ENCODE assay signal across 8 mouse cellular contexts in genomic region chr14:20836905-20837376, GRCm38 (mm10). TPM values are rescaled to one million over a fixed set of nuclear protein-coding genes. Genes with fewer than 3 reads are reported as not detected.
A peak's percentile ranks its signal among the peaks of the same experiment; 100 is the strongest.
DNase-seq lines count a peak whose midpoint lies in the region; ATAC-seq and TF ChIP-seq lines count a peak whose summit lies in the region.

No protein-coding gene starts in this region.

- no peak for TF ChIP-seq CTCF in cerebellum, adult 2 months (IDR thresholded peaks at IDR 0.05; ENCODE audit: borderline replicate concordance, insufficient read depth, low read depth, low read length)
- no peak for TF ChIP-seq CTCF in thymus, adult 2 months (IDR thresholded peaks at IDR 0.05; ENCODE audit: borderline replicate concordance, control insufficient read depth, extremely low read depth, insufficient read depth, low read length, poor library complexity)
- no peak for TF ChIP-seq CTCF in midbrain, postnatal 0 days (IDR thresholded peaks at IDR 0.05)

- H3K36me3 ChIP-seq in thymus, adult 2 months (ENCODE audit: control insufficient read depth, insufficient read depth, low read length): no peaks in the 10 kb centered on the region
- no peaks in the 10 kb centered on the region for H3K36me3 ChIP-seq in kidney, embryonic 16.5 days (ENCODE audit: insufficient read depth, low read length)
- no peaks in the 10 kb centered on the region for H3K36me3 ChIP-seq in midbrain, postnatal 0 days (ENCODE audit: insufficient read depth, low read length)

- H3K27ac ChIP-seq in cerebellum, adult 2 months (ENCODE audit: insufficient read depth, low read length): no peak overlapping the region
- H3K27ac ChIP-seq in thymus, adult 2 months (ENCODE audit: control insufficient read depth, insufficient read depth, low read length): no peak overlapping the region
- peak overlapping the region; percentile 57; the same call in 1 of the 2 replicates for H3K27ac ChIP-seq in kidney, embryonic 16.5 days (ENCODE audit: low read length)
- H3K27ac ChIP-seq in midbrain, postnatal 0 days (ENCODE audit: low read depth, low read length): no peak overlapping the region

- H3K4me1 ChIP-seq in cerebellum, adult 2 months (ENCODE audit: control insufficient read depth, insufficient read depth, low read length): no peaks in the 10 kb centered on the region
- peaks cover 12% of the 10 kb centered on the region for H3K4me1 ChIP-seq in thymus, adult 2 months (replicated peaks; ENCODE audit: control insufficient read depth, insufficient read depth, low read length)
- 0 out of 2 replicates have a peak, but pooled peaks cover 6% of the 10 kb centered on the region for H3K4me1 ChIP-seq in kidney, embryonic 16.5 days (ENCODE audit: insufficient read depth, low read length)
- H3K4me1 ChIP-seq in midbrain, postnatal 0 days (ENCODE audit: insufficient read depth, low read length): 0 out of 2 replicates have a peak, but pooled peaks cover 3% of the 10 kb centered on the region

- no peaks in the 10 kb centered on the region for H3K9me3 ChIP-seq in kidney, embryonic 16.5 days (ENCODE audit: low read length)
- H3K9me3 ChIP-seq in midbrain, postnatal 0 days (ENCODE audit: low read length): no peaks in the 10 kb centered on the region

- peak overlapping the region; percentile 47 for H3K4me3 ChIP-seq in cerebellum, adult 2 months (replicated peaks; ENCODE audit: insufficient read depth, low read depth, low read length)
- peak overlapping the region; percentile 35 for H3K4me3 ChIP-seq in thymus, adult 2 months (ENCODE audit: control insufficient read depth, insufficient read depth, low read length)
- peak overlapping the region; percentile 64 for H3K4me3 ChIP-seq in kidney, embryonic 16.5 days (ENCODE audit: low read length)
- H3K4me3 ChIP-seq in midbrain, postnatal 0 days (ENCODE audit: low read depth, low read length): peak overlapping the region; percentile 45

- H3K4me2 ChIP-seq in kidney, embryonic 16.5 days (replicated peaks; ENCODE audit: low read depth, low read length): peak overlapping the region; percentile 87
- H3K4me2 ChIP-seq in midbrain, postnatal 0 days (ENCODE audit: low read depth, low read length, poor library complexity, severe bottlenecking): peak overlapping the region; percentile 95

- no peaks in the 10 kb centered on the region for H3K27me3 ChIP-seq in cerebellum, adult 2 months (ENCODE audit: control insufficient read depth, insufficient read depth, low read length)
- no peaks in the 10 kb centered on the region; the same call in 1 of the 2 replicates for H3K27me3 ChIP-seq in thymus, adult 2 months (ENCODE audit: control insufficient read depth, insufficient read depth, low read length)
- H3K27me3 ChIP-seq in kidney, embryonic 16.5 days (ENCODE audit: insufficient read depth, low read length): no peaks in the 10 kb centered on the region
- H3K27me3 ChIP-seq in midbrain, postnatal 0 days (ENCODE audit: insufficient read depth, low read length): 0 out of 2 replicates have a peak, but pooled peaks cover 5% of the 10 kb centered on the region

- peak overlapping the region; percentile 76 for H3K9ac ChIP-seq in kidney, embryonic 16.5 days (replicated peaks; ENCODE audit: low read length)
- 0 out of 2 replicates have a peak overlapping the region, but pooled peaks have one; percentile 24 for H3K9ac ChIP-seq in midbrain, postnatal 0 days (replicated peaks; ENCODE audit: low read length, poor library complexity, severe bottlenecking)

- DNase-seq in cerebellum, adult 2 months: no peak
- no peak for DNase-seq in cerebellum, postnatal 36 days
- no peak for DNase-seq in thymus, adult 2 months
- no peak for DNase-seq in thymus, postnatal 10 days (ENCODE audit: low spot score in 2 of 2)
- DNase-seq in midbrain, postnatal 0 days (ENCODE audit: low spot score): peak; percentile 3
- no peak for DNase-seq in thymus, adult 18-20 months
- no peak for DNase-seq in right cerebral cortex, postnatal 14 days

- WGBS in cerebellum, adult 2 months: 12% methylated on average over 10 of the region's 10 CpGs
- 13% methylated on average over 10 of the region's 10 CpGs for WGBS in thymus, adult 2 months
- WGBS in kidney, embryonic 16.5 days: 7% methylated on average over 10 of the region's 10 CpGs
- WGBS in midbrain, postnatal 0 days: 8% methylated on average over 10 of the region's 10 CpGs

- no peak for ATAC-seq in kidney, embryonic 16.5 days (ENCODE audit: low FRiP score, low TSS enrichment)
- no peak for ATAC-seq in midbrain, postnatal 0 days (ENCODE audit: low FRiP score)

- TF ChIP-seq POLR2A in cerebellum, adult 2 months (IDR thresholded peaks at IDR 0.05; ENCODE audit: borderline replicate concordance, insufficient read depth, low read length): no peak
- TF ChIP-seq POLR2A in thymus, adult 2 months (IDR thresholded peaks at IDR 0.05; ENCODE audit: control insufficient read depth, extremely low read depth, insufficient read depth, low read length, poor library complexity): no peak

RNA-seq across cellular contexts. Expression of gene Plau, which starts 0.5 kb away (rescaled TPM):
- polyA plus RNA-seq in cerebellum, adult 2 months (2012; rRNA removed): 0.90 and 1.1 TPM in 2 replicates
- 5.6 and 6.4 TPM in 2 replicates for polyA plus RNA-seq in thymus, adult 2 months (2012; rRNA removed)
- 21.7 and 21.8 TPM in 2 replicates for polyA plus RNA-seq in kidney, embryonic 16.5 days (2015; fragmentation: Nextera tagmentation; extraction: Ambion mirVana)
- total RNA-seq in midbrain, postnatal 0 days (2014; rRNA removed): 0.93 and 2.1 TPM in 2 replicates
- 0.27 and 0.44 TPM in 2 replicates for polyA plus RNA-seq in midbrain, postnatal 0 days (2015; fragmentation: Nextera tagmentation; extraction: Ambion mirVana)

RNA-seq across cellular contexts. Expression of gene Camk2g, which starts 43.1 kb away (rescaled TPM):
- 217 and 222 TPM in 2 replicates for polyA plus RNA-seq in cerebellum, adult 2 months (2012; rRNA removed)
- polyA plus RNA-seq in thymus, adult 2 months (2012; rRNA removed): 36.4 and 42.3 TPM in 2 replicates
- polyA plus RNA-seq in kidney, embryonic 16.5 days (2015; fragmentation: Nextera tagmentation; extraction: Ambion mirVana): 41.7 and 46.0 TPM in 2 replicates
- total RNA-seq in midbrain, postnatal 0 days (2014; rRNA removed): 239 and 267 TPM in 2 replicates
- polyA plus RNA-seq in midbrain, postnatal 0 days (2015; fragmentation: Nextera tagmentation; extraction: Ambion mirVana): 261 and 284 TPM in 2 replicates
